Comparison of ENCODE assay signal across 9 mouse cellular contexts in genomic region chr8:126917179-126917905, GRCm38 (mm10). TPM values are rescaled to one million over a fixed set of nuclear protein-coding genes. Genes with fewer than 3 reads are reported as not detected.
DNase-seq lines count a peak whose midpoint lies in the region; TF ChIP-seq lines count a peak whose summit lies in the region.
"Had no signal": no experiment of that assay in that cellular context is flagged by ENCODE, and none has a peak within 500 bp of the region (broad histone marks: within the 10 kb centered on the region; RNA-seq: fewer than 3 reads in every experiment).

No protein-coding gene starts in this region.

- no peak for TF ChIP-seq POLR2A in brain, embryonic 14.5 days (IDR thresholded peaks at IDR 0.05; ENCODE audit: borderline replicate concordance, extremely low read depth, insufficient read depth, insufficient read length, poor library complexity, severe bottlenecking)

- H3K27ac ChIP-seq in layer of hippocampus, adult 2 months = no peak overlapping the region

- peak; percentile 56 for TF ChIP-seq CTCF in layer of hippocampus, adult 2 months (conservative IDR thresholded peaks at IDR 0.05)
- TF ChIP-seq CTCF in brain, embryonic 14.5 days (IDR thresholded peaks at IDR 0.05; ENCODE audit: borderline replicate concordance, extremely low read depth, insufficient read depth, insufficient read length) = 0 out of 2 replicates have a peak, but pooled peaks have one; percentile 0

- H3K4me3 ChIP-seq in layer of hippocampus, adult 2 months = no peak overlapping the region

- DNase-seq in layer of hippocampus, adult 2 months (ENCODE audit: low spot score in 2 of 2) = no peak
- no peak for DNase-seq in layer of hippocampus, adult 9-10 months (ENCODE audit: low spot score)
- no peak for DNase-seq in brain, embryonic 14.5 days (ENCODE audit: low read depth)
- peak; percentile 49 to 69 for DNase-seq in heart, adult 9 months (ENCODE audit: low spot score in 2 of 2)
- DNase-seq in lung, postnatal 36 days = peak; percentile 70
- DNase-seq in spleen, postnatal 4 days (ENCODE audit: low spot score in 2 of 2) = no peak
- no peak for DNase-seq in frontal cortex, postnatal 36 days (ENCODE audit: low spot score in 2 of 2)
- no peak for DNase-seq in cerebellum, postnatal 25 days
- DNase-seq: midbrain, embryonic 14.5 days had no signal

RNA-seq across cellular contexts. Expression of gene Tomm20, which starts 28.3 kb away (rescaled TPM):
- 100 to 1,000 TPM; 209 to 214 TPM for total RNA-seq in layer of hippocampus, adult 2 months (2021)
- 94.5 and 111 TPM in 2 replicates for polyA plus RNA-seq in brain, embryonic 14.5 days (2012; rRNA removed)

RNA-seq across cellular contexts. Expression of gene Rbm34, which starts 53.5 kb away (rescaled TPM):
- 10 to 100 TPM; 12.1 to 12.9 TPM for total RNA-seq in layer of hippocampus, adult 2 months (2021)
- 8.4 and 13.0 TPM in 2 replicates for polyA plus RNA-seq in brain, embryonic 14.5 days (2012; rRNA removed)

Comparison
In these comparisons a context has a peak if more than half of its experiments do, and no peak if none do; other contexts are left out.
1. DNase-seq: peak in heart, adult 9 months (2 of 2) and lung, postnatal 36 days (single experiment); none in layer of hippocampus, adult 2 months (0 of 2), layer of hippocampus, adult 9-10 months (single experiment), brain, embryonic 14.5 days (single experiment), spleen, postnatal 4 days (0 of 2), frontal cortex, postnatal 36 days (0 of 2) and cerebellum, postnatal 25 days (0 of 2).